Mouse (Mus musculus) adrenal gland, adult 8-10 months (tissue): ENCODE data around the gene Amigo2. TPM values are rescaled to one million over a fixed set of nuclear protein-coding genes. Genes with fewer than 3 reads are reported as not detected.

ENCODE experiments used
- DNase-seq: peaks from one replicate; pipeline ENCODE4 v3.0.0; 2022
- total RNA-seq, 4 experiments: library from RNA; stranded (reverse); gene quantifications; 2 replicates each; pipeline ENCODE4 v1.2.4; 2022

Gene Amigo2
- total RNA-seq, 4 experiments from 2014 or later: 7.2 to 8.3 (median 7.3) TPM

GRCm38 (mm10) chr15:97267094-97267695 lies 20.1 kb upstream of the Amigo2 start:
- no peak for DNase-seq

GRCm38 (mm10) chr15:97266236-97266845 lies 19.3 kb upstream of the Amigo2 start:
- no peak for DNase-seq

GRCm38 (mm10) chr15:97262251-97262650 lies 15.2 kb upstream of the Amigo2 start:
- DNase-seq: no peak

GRCm38 (mm10) chr15:97259968-97260597 lies 13.0 kb upstream of the Amigo2 start:
- no peak for DNase-seq

GRCm38 (mm10) chr15:97259300-97259699 lies 12.2 kb upstream of the Amigo2 start:
- DNase-seq: no peak

GRCm38 (mm10) chr15:97258483-97259230 lies 11.6 kb upstream of the Amigo2 start:
- no peak for DNase-seq

- no peak for DNase-seq
These were observed 10.2 kb upstream of the Amigo2 start for GRCm38 (mm10) chr15:97257206-97257775.

- no peak for DNase-seq
These were observed 9.3 kb upstream of the Amigo2 start for GRCm38 (mm10) chr15:97256411-97256810.

- no peak for DNase-seq
These were observed 8.7 kb upstream of the Amigo2 start for GRCm38 (mm10) chr15:97255800-97256199.

GRCm38 (mm10) chr15:97254375-97254774 lies 7.3 kb upstream of the Amigo2 start:
- DNase-seq: no peak

GRCm38 (mm10) chr15:97252493-97253034 lies 5.5 kb upstream of the Amigo2 start:
- no peak for DNase-seq

GRCm38 (mm10) chr15:97249322-97249721 lies 2.2 kb upstream of the Amigo2 start:
- DNase-seq: no peak

- DNase-seq: no peak
These were observed 1.2 kb upstream of the Amigo2 start for GRCm38 (mm10) chr15:97248296-97248695.

- no peak for DNase-seq
These were observed 689 bp upstream of the Amigo2 start for GRCm38 (mm10) chr15:97247791-97248161.

GRCm38 (mm10) chr15:97246256-97246655 lies 831 bp downstream of the Amigo2 start:
- DNase-seq: no peak

- no peak for DNase-seq
These were observed 1.7 kb downstream of the Amigo2 start for GRCm38 (mm10) chr15:97245392-97245791.

GRCm38 (mm10) chr15:97236943-97237342 lies 10.1 kb downstream of the Amigo2 start:
- DNase-seq: no peak

GRCm38 (mm10) chr15:97235183-97235582 lies 11.9 kb downstream of the Amigo2 start:
- no peak for DNase-seq

- DNase-seq: no peak
These were observed 13.0 kb downstream of the Amigo2 start for GRCm38 (mm10) chr15:97234076-97234475.

GRCm38 (mm10) chr15:97229494-97230077 lies 17.5 kb downstream of the Amigo2 start:
- DNase-seq: no peak

GRCm38 (mm10) chr15:97224003-97224402 lies 23.1 kb downstream of the Amigo2 start:
- no peak for DNase-seq

GRCm38 (mm10) chr15:97223431-97223830 lies 23.7 kb downstream of the Amigo2 start:
- no peak for DNase-seq
